Mouse (Mus musculus) liver, embryonic 12.5 days (tissue): ENCODE data around the gene Bcl7c. TPM values are rescaled to one million over a fixed set of nuclear protein-coding genes. Genes with fewer than 3 reads are reported as not detected.
"Not testable (repeated sequence)": the region's sequence is repeated elsewhere in the genome, so short reads cannot be mapped to it uniquely, and the experiment has no call there.

Source experiments
- ATAC-seq: fragments of 200-750 bp; cut with Nextera tagmentation; 2 replicates; pipeline ENCODE4 v1.8.0; 2017; ENCODE audit warnings: moderate number of reproducible peaks, mild to moderate bottlenecking, moderate library complexity
- H3K27ac ChIP-seq: fragments of 300-500 bp; sonication (generic); 2 replicates; pipeline ENCODE4 v1.5.1; 2016; ENCODE audit warnings: mild to moderate bottlenecking
- H3K27me3 ChIP-seq: fragments of 300-500 bp; sonication (generic); replicated peaks from 2 replicates; pipeline ENCODE4 v1.6.1; 2016; ENCODE audit warnings: mild to moderate bottlenecking, moderate library complexity
- H3K36me3 ChIP-seq: fragments of 300-500 bp; sonication (generic); 2 replicates; pipeline ENCODE4 v1.6.1; 2016; ENCODE audit warnings: mild to moderate bottlenecking, moderate library complexity
- H3K4me1 ChIP-seq: fragments of 300-500 bp; sonication (generic); 2 replicates; pipeline ENCODE4 v1.6.1; 2016
- H3K4me2 ChIP-seq: fragments of 300-500 bp; sonication (generic); 2 replicates; pipeline ENCODE4 v1.6.1; 2016; ENCODE audit warnings: mild to moderate bottlenecking, moderate library complexity
- H3K4me3 ChIP-seq: fragments of 300-500 bp; sonication (generic); 2 replicates; pipeline ENCODE4 v1.5.1; 2016; ENCODE audit warnings: mild to moderate bottlenecking, moderate library complexity
- H3K9ac ChIP-seq: fragments of 300-500 bp; sonication (generic); 2 replicates; pipeline ENCODE4 v1.6.1; 2016; ENCODE audit warnings: mild to moderate bottlenecking, moderate library complexity
- H3K9me3 ChIP-seq: fragments of 300-500 bp; sonication (generic); replicated peaks from 2 replicates; pipeline ENCODE4 v1.6.1; 2016; ENCODE audit warnings: mild to moderate bottlenecking, moderate library complexity
- WGBS: fragments of 180-500 bp; shearing (Covaris S2); methylation state at CpG from one replicate; pipeline ENCODE4 v1.1.7; 2016; ENCODE audit not compliant: insufficient replicate concordance; 5-methylcytosine and 5-hydroxymethylcytosine counted together
- polyA plus RNA-seq: library from polyadenylated mRNA; unstranded; fragments of >200 nt; fragmentation: Nextera tagmentation; extraction: Ambion mirVana; gene quantifications from 2 replicates; pipeline ENCODE4 v1.2.1, GENCODE M21; 2016

The Bcl7c gene
- polyA plus RNA-seq, 1 experiment from 2014 or later, result 40.6 TPM

- 34% methylated on average over 18 of the region's 18 CpGs for WGBS
- Histone ChIP-seq H3K4me1 (peaks cover 3% of the 10 kb centered on the region; the same call in 1 of the 2 replicates), H3K9ac (no peak overlapping the region), H3K27ac (no peak overlapping the region), H3K4me2 (peak overlapping the region; percentile 32), H3K27me3 (peaks cover 27% of the 10 kb centered on the region), H3K9me3 (no peaks in the 10 kb centered on the region), H3K4me3 (no peak overlapping the region), H3K36me3 (no peaks in the 10 kb centered on the region)
- ATAC-seq, result no peak
Observed at GRCm38 (mm10) chr7:127652050-127652449, 56.7 kb downstream of the Bcl7c start.

- no peak for ATAC-seq
- no peaks in the 10 kb centered on the region for H3K36me3 ChIP-seq
- H3K4me3 ChIP-seq, result no peak overlapping the region
- peaks cover 3% of the 10 kb centered on the region; the same call in 1 of the 2 replicates for H3K4me1 ChIP-seq
- peaks cover 29% of the 10 kb centered on the region for H3K27me3 ChIP-seq
- WGBS, result 66% methylated on average over 2 of the region's 3 CpGs
- H3K4me2 ChIP-seq, result peak overlapping the region; percentile 32; the same call in 1 of the 2 replicates
- no peak overlapping the region for H3K27ac ChIP-seq
- no peaks in the 10 kb centered on the region for H3K9me3 ChIP-seq
- H3K9ac ChIP-seq, result no peak overlapping the region
Observed at GRCm38 (mm10) chr7:127651624-127652023, 57.1 kb downstream of the Bcl7c start.

GRCm38 (mm10) chr7:127649206-127649605 is 59.5 kb downstream of the Bcl7c start:
- no peaks in the 10 kb centered on the region for H3K9me3 ChIP-seq
- no peaks in the 10 kb centered on the region for H3K36me3 ChIP-seq
- no peak overlapping the region for H3K27ac ChIP-seq
- peaks cover 3% of the 10 kb centered on the region; the same call in 1 of the 2 replicates for H3K4me1 ChIP-seq
- H3K27me3 ChIP-seq, result peaks cover 43% of the 10 kb centered on the region
- no peak for ATAC-seq
- H3K4me3 ChIP-seq, result no peak overlapping the region
- no peak overlapping the region for H3K9ac ChIP-seq
- WGBS, result 72% methylated on average over 6 of the region's 6 CpGs
- H3K4me2 ChIP-seq, result no peak overlapping the region

GRCm38 (mm10) chr7:127648516-127649201 is 60.1 kb downstream of the Bcl7c start:
- Histone ChIP-seq H3K9ac (no peak overlapping the region), H3K27ac (no peak overlapping the region), H3K36me3 (no peaks in the 10 kb centered on the region), H3K4me2 (no peak overlapping the region), H3K4me1 (peaks cover 3% of the 10 kb centered on the region; the same call in 1 of the 2 replicates), H3K4me3 (no peak overlapping the region), H3K27me3 (peaks cover 47% of the 10 kb centered on the region), H3K9me3 (no peaks in the 10 kb centered on the region)
- no peak for ATAC-seq
- WGBS, result 58% methylated on average over 4 of the region's 4 CpGs

DNA sequence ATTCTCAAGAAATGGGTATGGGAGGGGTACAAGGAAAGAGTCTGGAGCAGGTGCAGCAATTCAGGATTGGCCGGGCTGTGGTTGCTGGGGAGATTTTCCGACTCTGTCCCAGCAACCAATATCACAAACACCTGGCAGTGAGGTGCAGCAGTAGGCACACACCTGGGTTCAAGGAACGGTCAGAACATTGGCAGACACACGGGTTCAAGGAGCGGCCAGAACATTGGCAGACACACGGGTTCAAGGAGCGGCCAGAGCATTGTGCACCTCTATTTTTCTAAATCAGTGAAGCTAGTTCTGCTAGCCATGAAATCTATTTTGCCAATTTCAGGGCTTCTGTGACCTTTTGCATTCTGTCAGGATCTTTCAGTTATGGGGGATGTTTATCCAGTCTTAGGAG is 61.2 kb downstream of the Bcl7c start:
- H3K9me3 ChIP-seq, H3K4me3 ChIP-seq, H3K36me3 ChIP-seq, H3K9ac ChIP-seq, H3K4me1 ChIP-seq, ATAC-seq, H3K4me2 ChIP-seq, H3K27ac ChIP-seq: not testable (repeated sequence)
- peaks cover 47% of the 10 kb centered on the region for H3K27me3 ChIP-seq
- 77% methylated on average over 7 of the region's 7 CpGs for WGBS

DNA sequence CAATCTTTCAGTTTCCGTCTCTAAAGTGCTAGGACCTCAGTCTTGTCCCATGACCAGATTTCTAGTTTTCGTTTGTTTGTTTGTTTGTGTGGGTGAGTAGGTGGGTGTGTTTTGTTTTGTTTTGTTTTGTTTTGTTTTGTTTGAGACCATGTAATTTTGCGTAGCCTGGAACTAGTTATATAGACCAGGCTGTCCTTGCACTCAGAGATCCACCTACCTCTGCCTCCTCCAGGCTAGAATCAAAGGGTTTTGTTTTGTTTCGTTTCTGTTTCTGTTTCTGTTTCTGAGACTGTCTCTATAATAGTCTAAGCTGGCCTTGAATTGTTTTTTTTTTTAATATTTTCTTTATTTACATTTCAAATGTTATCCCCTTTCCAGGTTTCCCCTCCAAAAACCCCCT is 62.4 kb downstream of the Bcl7c start:
- Histone ChIP-seq H3K9ac (no peak overlapping the region), H3K27me3 (peaks cover 40% of the 10 kb centered on the region), H3K4me2 (no peak overlapping the region), H3K4me1 (no peaks in the 10 kb centered on the region), H3K9me3 (no peaks in the 10 kb centered on the region), H3K4me3 (no peak overlapping the region), H3K36me3 (no peaks in the 10 kb centered on the region), H3K27ac (no peak overlapping the region)
- no peak for ATAC-seq
- 71% methylated on average over 4 of the region's 4 CpGs for WGBS

- Histone ChIP-seq H3K27me3 (peaks cover 65% of the 10 kb centered on the region), H3K9me3 (no peaks in the 10 kb centered on the region), H3K4me2 (no peak overlapping the region), H3K36me3 (no peaks in the 10 kb centered on the region), H3K9ac (no peak overlapping the region), H3K4me1 (peaks cover 3% of the 10 kb centered on the region; the same call in 1 of the 2 replicates), H3K4me3 (no peak overlapping the region), H3K27ac (no peak overlapping the region)
- 54% methylated on average over 4 of the region's 4 CpGs for WGBS
- ATAC-seq, result no peak
Observed at GRCm38 (mm10) chr7:127642254-127642653, 66.5 kb downstream of the Bcl7c start.

DNA sequence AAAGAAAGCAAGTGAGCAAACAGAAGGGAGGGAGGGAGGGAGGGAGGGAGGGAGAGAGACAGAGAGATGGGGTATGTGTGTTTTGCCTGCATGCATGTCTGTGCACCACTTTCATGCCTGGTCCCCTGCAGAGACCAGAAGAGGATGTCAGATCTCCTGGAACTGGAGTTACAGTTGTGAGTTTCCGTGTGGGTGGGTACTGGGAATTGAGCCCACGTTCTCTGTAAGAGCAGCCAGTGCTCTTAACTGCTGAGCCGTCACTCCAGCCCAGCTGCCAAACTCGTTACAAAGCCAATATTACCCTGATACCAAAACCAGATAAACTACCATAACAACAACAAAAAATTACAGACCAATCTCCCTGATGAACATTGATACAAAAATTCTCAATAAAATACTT is 67.5 kb downstream of the Bcl7c start:
- Histone ChIP-seq H3K9me3 (no peaks in the 10 kb centered on the region), H3K9ac (no peak overlapping the region), H3K27ac (no peak overlapping the region), H3K4me3 (no peak overlapping the region), H3K36me3 (no peaks in the 10 kb centered on the region), H3K4me2 (no peak overlapping the region), H3K4me1 (peaks cover 9% of the 10 kb centered on the region), H3K27me3 (peaks cover 70% of the 10 kb centered on the region)
- 39% methylated on average over 4 of the region's 4 CpGs for WGBS
- ATAC-seq, result no peak

- Histone ChIP-seq H3K27me3 (peaks cover 60% of the 10 kb centered on the region), H3K4me1 (peaks cover 9% of the 10 kb centered on the region), H3K4me3 (peak overlapping the region; percentile 47), H3K9me3 (no peaks in the 10 kb centered on the region), H3K9ac (peak overlapping the region; percentile 12; the same call in 1 of the 2 replicates), H3K4me2 (peak overlapping the region; percentile 59), H3K27ac (no peak overlapping the region), H3K36me3 (no peaks in the 10 kb centered on the region)
- 2% methylated on average over 27 of the region's 27 CpGs for WGBS
- ATAC-seq, result no peak
Observed at GRCm38 (mm10) chr7:127636963-127637362, 71.8 kb downstream of the Bcl7c start.

DNA sequence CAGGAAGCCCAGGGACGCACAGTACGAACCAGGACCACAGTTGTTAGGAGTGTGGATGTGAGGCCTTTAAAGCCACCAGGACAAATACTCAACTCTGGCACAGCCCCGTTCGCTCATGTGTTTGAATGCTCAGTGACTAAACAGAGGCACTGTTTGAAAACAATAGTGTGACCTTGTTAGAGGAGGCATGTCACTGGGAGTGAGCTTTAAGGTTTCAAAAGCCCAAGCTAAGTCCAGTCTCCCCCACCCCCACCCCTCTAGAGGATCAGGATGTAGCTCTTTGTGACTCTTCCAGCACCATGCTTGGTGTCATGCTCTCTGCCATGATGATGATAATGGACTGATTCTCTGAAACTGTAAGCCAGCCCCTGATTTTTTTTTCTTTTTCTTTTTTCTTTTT is 77.3 kb downstream of the Bcl7c start:
- Histone ChIP-seq H3K27me3 (peaks cover 19% of the 10 kb centered on the region), H3K4me2 (no peak overlapping the region), H3K4me1 (peaks cover 14% of the 10 kb centered on the region), H3K9ac (no peak overlapping the region), H3K4me3 (no peak overlapping the region), H3K36me3 (no peaks in the 10 kb centered on the region), H3K27ac (no peak overlapping the region), H3K9me3 (no peaks in the 10 kb centered on the region)
- no peak for ATAC-seq
- 84% methylated on average over 4 of the region's 4 CpGs for WGBS

DNA sequence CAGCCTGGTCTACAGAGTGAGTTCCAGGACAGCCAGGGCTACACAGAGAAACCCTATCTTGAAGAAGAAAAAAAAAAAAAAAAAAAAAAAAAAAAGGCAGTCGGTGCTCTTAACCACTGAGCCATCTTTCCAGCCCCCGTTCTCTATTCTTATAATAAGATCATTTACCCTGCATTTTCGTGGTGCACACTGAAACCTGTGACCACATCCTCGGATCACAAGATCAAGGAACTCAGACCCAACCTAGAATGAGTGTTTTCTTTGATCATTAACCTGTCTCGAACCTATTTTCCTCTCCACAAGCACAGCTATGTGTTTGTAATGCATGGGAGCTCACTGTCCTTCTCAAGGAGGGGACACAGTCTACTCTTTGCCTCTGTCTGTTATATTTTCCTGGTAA is 80.1 kb downstream of the Bcl7c start:
- WGBS, result 67% methylated on average over 5 of the region's 5 CpGs

GRCm38 (mm10) chr7:127626471-127626870 is 82.3 kb downstream of the Bcl7c start:
- peak overlapping the region; percentile 63 for H3K4me2 ChIP-seq
- peak overlapping the region; percentile 31 for H3K4me3 ChIP-seq
- ATAC-seq, result peak; percentile 100

More for the DNA sequence above, 80.1 kb downstream of the Bcl7c start:
- Histone ChIP-seq H3K9me3 (no peaks in the 10 kb centered on the region), H3K27ac (no peak overlapping the region), H3K4me2 (no peak overlapping the region), H3K4me3 (no peak overlapping the region), H3K27me3 (no peaks in the 10 kb centered on the region; the same call in 1 of the 2 replicates), H3K4me1 (peaks cover 19% of the 10 kb centered on the region), H3K9ac (no peak overlapping the region), H3K36me3 (no peaks in the 10 kb centered on the region)
- ATAC-seq, result no peak

More at GRCm38 (mm10) chr7:127626471-127626870, 82.3 kb downstream of the Bcl7c start:
- 30% methylated on average over 4 of the region's 4 CpGs for WGBS
- Histone ChIP-seq H3K4me1 (peaks cover 19% of the 10 kb centered on the region), H3K27me3 (no peaks in the 10 kb centered on the region; the same call in 1 of the 2 replicates), H3K27ac (peak overlapping the region; percentile 84), H3K9me3 (no peaks in the 10 kb centered on the region), H3K9ac (peak overlapping the region; percentile 36; the same call in 1 of the 2 replicates), H3K36me3 (no peaks in the 10 kb centered on the region)
